Mouse (Mus musculus): ENCODE measurements at regions not wholly inside any gene's neighbourhood (a gene's known extent, or its start where the extent isn't known, plus 50 kb on each side); places are given as distances from the start of the nearest gene placed in this dataset.
A peak's percentile ranks its signal among the peaks of the same experiment; 100 is the strongest.

DNA sequence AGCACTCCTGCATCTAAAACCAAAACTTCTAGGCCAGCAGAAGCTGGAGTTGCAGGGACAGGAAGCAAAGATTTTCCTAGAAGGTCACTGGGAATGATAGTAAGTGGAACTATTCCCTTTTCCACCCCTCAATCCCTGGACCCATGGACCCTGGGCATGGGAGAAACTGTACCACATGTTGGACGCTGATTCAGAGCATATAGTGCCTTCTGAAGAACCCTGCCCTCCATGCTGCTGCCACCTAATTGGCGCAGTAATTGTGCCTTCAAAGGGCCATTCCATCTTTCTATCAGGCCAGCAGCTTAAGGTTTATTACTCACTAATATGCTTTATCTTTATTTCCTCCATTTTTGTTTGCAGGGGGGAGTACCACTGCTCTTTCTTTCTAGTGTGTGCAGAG is 516.8 kb downstream of the Plekhb2 start:
- no peaks in the 10 kb centered on the region for H3K27me3 ChIP-seq (ENCODE audit: control insufficient read depth, insufficient read depth, low read length)
- H3K4me2 ChIP-seq, result no peak overlapping the region
- H3K4me3 ChIP-seq (ENCODE audit: low read depth, low read length), result no peak overlapping the region
- H3K27ac ChIP-seq (ENCODE audit: low read depth, low read length), result no peak overlapping the region
- WGBS, result 95% methylated on average over 2 of the region's 2 CpGs
- DNase-seq (ENCODE audit: low spot score, missing footprints), result no peak
- no peak overlapping the region for H3K9ac ChIP-seq (ENCODE audit: low read length)
- no peaks in the 10 kb centered on the region for H3K36me3 ChIP-seq (ENCODE audit: control insufficient read depth, insufficient read depth, low read length)
- ATAC-seq (ENCODE audit: low FRiP score), result no peak
- H3K9me3 ChIP-seq (ENCODE audit: control insufficient read depth, low read length), result no peaks in the 10 kb centered on the region
- no peaks in the 10 kb centered on the region for H3K4me1 ChIP-seq (ENCODE audit: control insufficient read depth, insufficient read depth, low read length)

GRCm38 (mm10) chr1:35372751-35373150 is 523.0 kb downstream of the Plekhb2 start:
- Histone ChIP-seq H3K4me3 (ENCODE audit: low read depth, low read length) (no peak overlapping the region), H3K27me3 (ENCODE audit: control insufficient read depth, insufficient read depth, low read length) (no peaks in the 10 kb centered on the region), H3K36me3 (ENCODE audit: control insufficient read depth, insufficient read depth, low read length) (no peaks in the 10 kb centered on the region), H3K9me3 (ENCODE audit: control insufficient read depth, low read length) (no peaks in the 10 kb centered on the region), H3K27ac (ENCODE audit: low read depth, low read length) (no peak overlapping the region), H3K4me1 (ENCODE audit: control insufficient read depth, insufficient read depth, low read length) (no peaks in the 10 kb centered on the region), H3K9ac (ENCODE audit: low read length) (no peak overlapping the region), H3K4me2 (no peak overlapping the region)
- DNase-seq (ENCODE audit: low spot score, missing footprints) (no peak), ATAC-seq (ENCODE audit: low FRiP score) (no peak)
- WGBS, result 93% methylated on average over 4 of the region's 4 CpGs

- H3K36me3 ChIP-seq (ENCODE audit: control insufficient read depth, insufficient read depth, low read length), result no peaks in the 10 kb centered on the region
- H3K4me2 ChIP-seq, result no peak overlapping the region
- ATAC-seq (ENCODE audit: low FRiP score) (no peak), DNase-seq (ENCODE audit: low spot score, missing footprints) (no peak)
- no peak overlapping the region for H3K4me3 ChIP-seq (ENCODE audit: low read depth, low read length)
- WGBS, result 82% methylated on average over 11 of the region's 11 CpGs
- H3K27ac ChIP-seq (ENCODE audit: low read depth, low read length), result no peak overlapping the region
- no peaks in the 10 kb centered on the region for H3K9me3 ChIP-seq (ENCODE audit: control insufficient read depth, low read length)
- no peak overlapping the region for H3K9ac ChIP-seq (ENCODE audit: low read length)
- H3K4me1 ChIP-seq (ENCODE audit: control insufficient read depth, insufficient read depth, low read length), result no peaks in the 10 kb centered on the region
- H3K27me3 ChIP-seq (ENCODE audit: control insufficient read depth, insufficient read depth, low read length), result no peaks in the 10 kb centered on the region
Observed at GRCm38 (mm10) chr1:35380633-35381385, 531.0 kb downstream of the Plekhb2 start.

GRCm38 (mm10) chr1:35385430-35385829 is 535.7 kb downstream of the Plekhb2 start:
- Histone ChIP-seq H3K4me3 (ENCODE audit: low read depth, low read length) (no peak overlapping the region), H3K27ac (ENCODE audit: low read depth, low read length) (no peak overlapping the region), H3K36me3 (ENCODE audit: control insufficient read depth, insufficient read depth, low read length) (no peaks in the 10 kb centered on the region), H3K27me3 (ENCODE audit: control insufficient read depth, insufficient read depth, low read length) (no peaks in the 10 kb centered on the region), H3K4me1 (ENCODE audit: control insufficient read depth, insufficient read depth, low read length) (no peaks in the 10 kb centered on the region), H3K4me2 (no peak overlapping the region), H3K9me3 (ENCODE audit: control insufficient read depth, low read length) (no peaks in the 10 kb centered on the region), H3K9ac (ENCODE audit: low read length) (no peak overlapping the region)
- ATAC-seq (ENCODE audit: low FRiP score), result peak; percentile 57
- DNase-seq (ENCODE audit: low spot score, missing footprints), result peak; percentile 98
- 61% methylated on average over 9 of the region's 9 CpGs for WGBS

DNA sequence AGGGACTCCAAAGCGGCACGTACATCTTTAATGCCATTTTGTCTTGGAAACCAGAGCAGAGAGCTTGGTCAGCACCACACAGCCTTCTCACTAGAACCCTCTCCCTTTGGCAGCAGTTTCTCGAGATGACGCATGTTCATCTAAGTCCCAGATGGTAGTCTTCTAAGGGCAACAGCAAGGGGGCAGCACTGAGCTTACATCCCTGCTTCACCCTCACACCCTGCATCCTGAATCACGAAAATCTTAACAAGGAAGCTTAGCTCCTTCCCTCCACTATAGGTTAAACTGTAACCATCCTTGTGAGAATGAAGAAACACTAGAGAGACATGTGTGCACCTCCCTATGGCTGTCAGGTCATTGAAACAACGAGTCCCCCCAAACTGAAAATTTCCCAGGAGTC is 538.4 kb downstream of the Plekhb2 start:
- Histone ChIP-seq H3K4me1 (ENCODE audit: control insufficient read depth, insufficient read depth, low read length) (no peaks in the 10 kb centered on the region), H3K36me3 (ENCODE audit: control insufficient read depth, insufficient read depth, low read length) (no peaks in the 10 kb centered on the region), H3K9me3 (ENCODE audit: control insufficient read depth, low read length) (no peaks in the 10 kb centered on the region), H3K27me3 (ENCODE audit: control insufficient read depth, insufficient read depth, low read length) (no peaks in the 10 kb centered on the region), H3K9ac (ENCODE audit: low read length) (no peak overlapping the region), H3K4me3 (ENCODE audit: low read depth, low read length) (no peak overlapping the region), H3K4me2 (no peak overlapping the region), H3K27ac (ENCODE audit: low read depth, low read length) (no peak overlapping the region)
- 34% methylated on average over 6 of the region's 6 CpGs for WGBS
- ATAC-seq (ENCODE audit: low FRiP score), result no peak
- DNase-seq (ENCODE audit: low spot score, missing footprints), result peak; percentile 89

GRCm38 (mm10) chr1:35390371-35390770 is 540.6 kb downstream of the Plekhb2 start:
- Histone ChIP-seq H3K36me3 (ENCODE audit: control insufficient read depth, insufficient read depth, low read length) (no peaks in the 10 kb centered on the region), H3K4me1 (ENCODE audit: control insufficient read depth, insufficient read depth, low read length) (no peaks in the 10 kb centered on the region), H3K4me2 (no peak overlapping the region), H3K9me3 (ENCODE audit: control insufficient read depth, low read length) (no peaks in the 10 kb centered on the region), H3K27me3 (ENCODE audit: control insufficient read depth, insufficient read depth, low read length) (no peaks in the 10 kb centered on the region), H3K9ac (ENCODE audit: low read length) (no peak overlapping the region), H3K27ac (ENCODE audit: low read depth, low read length) (no peak overlapping the region), H3K4me3 (ENCODE audit: low read depth, low read length) (no peak overlapping the region)
- WGBS, result 83% methylated on average over 4 of the region's 4 CpGs
- no peak for ATAC-seq (ENCODE audit: low FRiP score)
- DNase-seq (ENCODE audit: low spot score, missing footprints), result no peak

- ATAC-seq (ENCODE audit: low FRiP score), result no peak
- 79% methylated on average over 7 of the region's 7 CpGs for WGBS
Observed at GRCm38 (mm10) chr1:35390858-35391586, 541.2 kb downstream of the Plekhb2 start.

GRCm38 (mm10) chr1:35393550-35394118 is 543.9 kb downstream of the Plekhb2 start:
- no peaks in the 10 kb centered on the region for H3K36me3 ChIP-seq (ENCODE audit: control insufficient read depth, insufficient read depth, low read length)
- WGBS, result 74% methylated on average over 6 of the region's 6 CpGs
- H3K9me3 ChIP-seq (ENCODE audit: control insufficient read depth, low read length), result no peaks in the 10 kb centered on the region
- no peak overlapping the region for H3K27ac ChIP-seq (ENCODE audit: low read depth, low read length)
- no peak overlapping the region for H3K4me2 ChIP-seq
- H3K4me3 ChIP-seq (ENCODE audit: low read depth, low read length), result no peak overlapping the region
- no peak overlapping the region for H3K9ac ChIP-seq (ENCODE audit: low read length)
- ATAC-seq (ENCODE audit: low FRiP score) (peak; percentile 54; the same call in 1 of the 2 replicates), DNase-seq (ENCODE audit: low spot score, missing footprints) (no peak)
- H3K4me1 ChIP-seq (ENCODE audit: control insufficient read depth, insufficient read depth, low read length), result no peaks in the 10 kb centered on the region
- H3K27me3 ChIP-seq (ENCODE audit: control insufficient read depth, insufficient read depth, low read length), result no peaks in the 10 kb centered on the region

More at GRCm38 (mm10) chr1:35390858-35391586, 541.2 kb downstream of the Plekhb2 start:
- H3K4me3 ChIP-seq (ENCODE audit: low read depth, low read length), result no peak overlapping the region
- DNase-seq (ENCODE audit: low spot score, missing footprints), result no peak
- H3K9me3 ChIP-seq (ENCODE audit: control insufficient read depth, low read length), result no peaks in the 10 kb centered on the region
- H3K4me2 ChIP-seq, result no peak overlapping the region
- no peak overlapping the region for H3K9ac ChIP-seq (ENCODE audit: low read length)
- H3K4me1 ChIP-seq (ENCODE audit: control insufficient read depth, insufficient read depth, low read length), result no peaks in the 10 kb centered on the region
- H3K27me3 ChIP-seq (ENCODE audit: control insufficient read depth, insufficient read depth, low read length), result no peaks in the 10 kb centered on the region
- H3K27ac ChIP-seq (ENCODE audit: low read depth, low read length), result no peak overlapping the region
- no peaks in the 10 kb centered on the region for H3K36me3 ChIP-seq (ENCODE audit: control insufficient read depth, insufficient read depth, low read length)
